Mouse (Mus musculus): ENCODE measurements at regions not wholly inside any gene's neighbourhood (a gene's known extent, or its start where the extent isn't known, plus 50 kb on each side); places are given as distances from the start of the nearest gene placed in this dataset.
A peak's percentile ranks its signal among the peaks of the same experiment; 100 is the strongest.

DNA sequence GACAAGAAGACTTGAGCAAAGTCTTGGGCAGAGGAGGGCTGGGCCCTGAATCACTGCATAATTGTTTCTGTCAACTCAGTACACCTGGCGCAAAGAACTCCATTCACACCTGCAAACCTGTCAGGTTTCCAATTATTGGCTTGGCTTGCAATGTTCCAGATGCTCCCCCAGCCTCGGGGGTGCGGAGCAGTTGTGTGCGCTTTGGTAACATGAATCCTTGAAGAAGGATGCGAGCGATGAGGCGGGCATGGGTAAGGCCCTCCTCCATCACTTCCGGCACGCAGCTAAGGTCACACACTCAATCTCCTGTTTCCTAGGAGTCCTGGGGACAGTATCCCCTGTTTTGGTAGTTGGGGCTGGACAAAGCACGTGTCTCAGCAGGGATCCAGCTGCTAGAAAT, 81.6 kb upstream of the Pcdh8 start:
- no peak for DNase-seq

DNA sequence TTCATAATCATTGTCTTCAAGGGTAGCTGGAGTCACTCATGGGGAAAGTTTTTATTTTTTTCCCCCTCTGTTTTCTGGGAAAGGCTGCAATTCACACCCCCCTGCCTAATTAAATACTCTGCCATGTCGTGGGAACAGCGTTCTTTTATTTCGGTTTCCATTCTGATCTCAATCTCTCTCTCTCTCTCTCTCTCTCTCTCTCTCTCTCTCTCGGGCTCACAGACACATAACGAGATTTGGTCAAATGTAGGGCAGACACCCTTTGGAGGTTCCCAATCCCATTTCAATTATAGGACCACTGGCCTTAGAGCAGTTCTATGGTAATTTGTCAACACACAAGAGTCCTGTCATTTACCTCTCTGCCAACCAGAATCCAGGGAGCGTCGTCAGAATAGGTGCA, 80.7 kb upstream of the Pcdh8 start:
- DNase-seq, result no peak

DNA sequence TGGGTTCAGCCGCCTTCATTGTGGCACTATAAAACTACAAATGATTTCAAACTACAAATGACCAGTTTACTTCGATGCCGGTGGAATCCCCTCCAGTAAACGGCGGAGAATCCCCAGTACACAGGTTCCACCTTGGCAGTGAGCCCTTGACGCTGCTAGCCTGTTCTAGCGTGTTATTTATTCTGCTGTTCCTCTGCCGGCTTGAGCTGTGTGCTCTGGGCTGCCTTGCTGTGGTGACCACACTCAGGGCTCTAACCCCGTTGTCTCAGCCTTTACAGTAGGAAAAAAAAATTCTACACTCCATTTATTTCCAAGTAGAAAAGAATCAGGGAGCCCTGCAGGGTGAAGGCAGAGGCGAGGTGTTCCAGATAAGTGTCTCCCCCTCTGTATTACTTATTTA, 80.1 kb upstream of the Pcdh8 start:
- no peak for DNase-seq

DNA sequence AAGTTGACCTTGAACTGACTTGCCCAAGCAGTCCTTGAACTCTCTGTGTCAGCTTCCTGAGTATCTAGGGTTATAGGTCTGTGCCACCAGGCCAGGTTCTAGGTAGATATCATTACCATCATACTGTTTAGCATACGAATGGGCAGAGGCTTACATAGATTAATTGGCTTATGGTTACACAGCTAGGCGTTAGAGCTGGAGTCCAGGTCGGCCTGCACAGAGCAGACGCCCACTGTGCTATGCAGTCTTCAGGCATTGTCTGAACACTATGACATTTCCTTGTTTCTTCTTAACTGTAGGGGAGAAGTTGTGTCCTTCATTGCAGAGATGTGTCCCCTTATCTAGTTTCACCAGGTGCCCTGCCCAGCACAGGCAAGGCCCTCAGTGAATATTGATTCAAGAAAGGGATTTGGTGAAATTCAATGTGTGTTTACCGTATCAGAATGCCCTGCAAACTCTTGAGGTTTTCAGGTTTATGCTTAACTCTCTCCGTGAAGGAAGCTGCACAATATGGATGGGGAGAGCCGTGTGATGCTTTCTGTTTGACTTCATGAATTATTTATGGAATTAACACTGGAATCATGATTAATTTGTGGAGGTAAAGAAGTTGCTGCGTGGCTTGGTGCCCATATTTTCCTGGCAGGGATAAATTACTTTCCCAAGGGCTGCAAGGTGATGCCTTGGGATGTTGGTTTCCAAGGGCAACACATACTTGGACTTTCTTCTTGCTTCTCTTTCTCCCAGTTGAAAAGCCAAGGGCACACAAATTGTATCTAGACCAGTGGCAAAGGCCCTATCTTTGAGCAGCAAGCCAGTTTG, 78.7 kb upstream of the Pcdh8 start:
- DNase-seq, result no peak

DNA sequence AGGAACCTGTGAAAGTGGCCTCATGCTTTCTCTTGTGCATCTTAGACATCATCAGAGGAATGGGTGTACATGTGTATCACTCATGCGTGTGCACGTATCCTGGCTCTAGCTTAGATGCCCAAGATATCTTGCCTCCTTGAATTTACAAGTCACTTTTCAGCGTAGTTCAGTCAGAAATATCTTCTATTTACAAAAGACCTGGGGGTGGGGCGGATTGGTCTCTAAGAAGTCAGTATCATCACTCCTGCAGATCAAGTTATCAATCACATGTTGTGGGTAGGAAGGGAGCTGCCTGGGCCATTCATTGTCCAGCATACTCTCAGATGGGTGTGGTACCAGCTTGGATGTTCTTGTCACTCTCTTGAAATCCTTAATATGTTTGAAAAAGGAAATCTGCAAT, 77.0 kb upstream of the Pcdh8 start:
- no peak for DNase-seq

DNA sequence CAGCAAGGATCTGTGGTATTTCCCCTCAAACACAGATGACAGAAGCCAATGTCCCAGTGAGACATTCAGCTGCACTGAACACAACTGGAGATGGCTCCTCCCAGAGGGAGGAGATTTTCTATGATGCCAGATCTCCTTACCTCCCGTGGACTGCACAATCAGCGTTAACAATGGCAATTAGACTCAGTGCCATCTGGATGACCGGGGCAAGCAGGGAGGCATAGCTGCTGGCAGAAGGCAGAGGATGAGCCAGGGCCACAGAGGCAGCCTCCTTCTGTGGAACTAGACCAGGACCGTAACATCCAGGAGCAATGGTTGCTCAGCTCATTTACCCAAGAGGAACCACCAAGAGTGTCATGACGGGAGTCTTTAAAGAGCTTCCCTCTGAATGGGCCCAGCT, 73.2 kb upstream of the Pcdh8 start:
- no peak for DNase-seq

DNA sequence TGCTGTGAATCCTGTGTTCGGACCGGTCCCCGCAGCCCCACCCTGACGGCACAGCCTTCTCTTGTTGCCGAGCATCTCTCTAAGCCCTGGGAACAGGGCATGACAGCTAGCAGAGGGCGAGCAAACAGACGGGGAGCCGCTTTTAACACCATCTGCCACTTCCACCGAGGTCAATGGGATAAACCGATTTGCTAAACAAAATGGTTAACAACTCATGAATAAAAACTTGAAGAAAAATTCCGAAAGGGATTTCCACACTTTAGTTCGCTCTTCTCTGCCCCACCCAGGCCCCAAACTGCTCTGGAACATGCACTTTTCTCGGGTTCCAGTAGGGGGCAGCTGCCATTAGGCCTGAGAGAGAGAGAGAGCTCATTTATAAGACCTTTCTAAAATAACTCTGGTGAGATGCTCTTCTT, 72.0 kb upstream of the Pcdh8 start:
- DNase-seq, result peak; percentile 3 to 6

DNA sequence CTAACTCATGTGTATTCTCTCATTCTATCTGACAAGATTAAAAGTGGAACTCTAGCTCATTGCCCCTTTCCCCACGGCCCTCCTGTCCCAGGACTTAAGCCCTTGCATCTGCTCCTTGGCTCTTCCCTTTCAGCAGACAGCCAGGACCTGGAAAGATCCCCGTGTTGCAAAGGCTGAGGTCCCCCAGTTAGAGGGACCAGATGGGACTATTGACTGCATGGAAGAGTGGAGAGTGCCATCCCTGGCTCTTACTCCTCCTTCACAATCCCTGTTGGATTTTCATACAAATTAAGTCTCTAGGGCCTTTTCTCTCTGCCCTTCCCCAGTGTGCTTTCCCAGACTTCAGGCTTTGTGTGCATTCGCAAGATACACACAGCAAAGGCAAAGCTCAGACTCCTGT, 71.6 kb upstream of the Pcdh8 start:
- no peak for DNase-seq

DNA sequence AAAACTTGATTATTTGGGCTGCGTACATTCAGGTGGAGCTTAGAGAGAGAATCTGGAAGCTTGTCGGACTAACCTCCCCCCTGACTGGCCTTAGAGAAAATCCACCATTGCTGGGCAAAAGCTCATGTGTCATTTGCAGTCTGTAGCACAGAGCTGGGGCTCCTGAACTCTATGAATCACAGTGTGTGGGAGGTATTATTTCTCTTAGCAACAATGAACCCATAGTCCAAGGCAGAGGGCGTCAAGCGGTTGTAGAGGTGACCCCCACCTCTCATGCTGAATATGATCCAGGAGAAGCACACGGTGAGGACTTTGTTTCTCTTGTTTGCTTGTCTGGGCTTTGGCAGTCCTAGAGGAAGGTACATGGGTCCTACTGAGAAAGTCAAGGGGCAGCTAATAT, 66.0 kb upstream of the Pcdh8 start:
- DNase-seq, result no peak

DNA sequence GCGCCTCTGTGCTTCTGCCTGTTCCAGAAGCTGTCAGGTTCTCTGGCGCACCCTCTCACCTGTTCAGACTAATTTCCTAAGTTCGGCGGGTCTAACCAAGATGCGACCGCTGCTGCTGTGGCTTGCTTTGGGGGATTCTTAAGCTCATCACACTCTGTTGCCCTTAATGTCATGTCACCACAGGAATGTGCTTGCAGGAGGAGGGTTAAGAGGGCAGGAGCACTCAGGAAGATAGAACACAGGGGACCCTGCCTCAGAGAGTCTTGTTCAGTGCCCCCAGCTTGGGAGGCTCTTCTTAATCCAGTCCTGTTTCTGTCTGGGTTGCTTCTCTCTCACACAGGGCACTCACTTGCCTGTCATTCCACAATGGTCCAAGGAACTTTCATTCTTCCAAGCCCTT, 65.1 kb upstream of the Pcdh8 start:
- no peak for DNase-seq

DNA sequence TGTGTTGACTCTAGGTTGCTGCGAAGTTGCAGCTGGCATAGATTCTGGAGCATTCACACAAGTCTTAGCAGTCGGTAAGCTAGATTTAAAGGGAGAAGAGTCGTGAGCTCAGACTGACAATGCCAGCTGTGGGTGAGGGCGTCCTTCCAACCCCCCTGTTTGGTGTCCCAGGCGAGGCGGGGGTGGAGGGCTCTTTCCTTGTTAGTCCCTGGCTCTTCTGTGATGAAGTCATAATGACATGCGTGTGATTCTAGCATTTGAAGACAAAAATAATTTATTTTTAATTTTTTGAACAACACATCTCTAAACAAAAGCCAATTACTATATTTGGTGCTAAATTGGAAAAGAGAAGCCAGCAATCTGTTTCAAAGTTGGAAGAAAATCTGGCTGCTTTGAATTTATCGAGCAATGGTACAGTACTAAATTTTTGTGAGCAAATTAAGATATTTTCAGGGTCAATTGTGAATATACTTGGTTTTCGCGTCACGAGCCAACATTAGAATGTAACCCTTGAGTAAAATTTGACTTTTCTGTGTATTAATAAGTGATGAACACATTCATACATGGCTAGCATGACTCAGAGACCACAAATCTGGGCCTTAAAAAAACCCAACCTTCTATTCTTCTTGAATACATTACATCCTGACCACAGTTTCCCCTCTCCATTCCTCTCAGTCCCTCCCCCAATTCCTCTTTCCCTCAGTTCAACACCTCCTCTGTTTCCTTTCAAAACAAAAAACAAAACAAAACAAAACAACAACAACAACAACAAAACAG, 53.7 kb upstream of the Pcdh8 start:
- no peak for DNase-seq

DNA sequence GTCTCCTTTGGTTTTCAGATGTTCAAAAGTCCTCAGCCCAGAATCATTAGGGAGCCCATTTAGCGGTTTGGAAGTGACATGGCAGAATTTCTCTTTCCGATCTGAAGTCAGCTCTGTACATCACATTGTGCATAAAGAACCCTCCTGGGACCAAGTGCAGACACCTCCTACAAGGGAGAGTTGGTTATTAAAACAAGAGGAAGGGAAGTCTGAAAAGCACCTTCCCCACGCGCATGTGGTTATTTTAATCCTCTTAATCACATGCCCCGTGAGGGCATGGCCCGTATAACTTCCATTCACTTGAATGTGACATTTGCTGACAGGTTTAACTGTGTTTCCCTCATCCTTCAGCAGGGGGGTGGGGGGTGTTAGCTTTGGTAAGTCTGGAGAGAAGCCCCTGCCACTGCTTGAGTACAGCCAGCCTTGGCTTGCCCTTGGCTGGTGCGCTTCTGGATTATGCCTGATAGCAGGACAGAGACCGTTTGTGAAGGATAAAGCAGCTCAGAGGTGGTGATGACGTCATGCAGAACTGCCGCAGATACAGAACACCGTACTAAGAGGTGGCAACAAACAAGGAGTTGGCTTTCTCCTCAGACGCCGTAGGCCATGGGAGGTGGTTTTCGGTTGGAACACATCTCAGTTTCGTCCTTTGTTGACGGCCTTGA, 51.5 kb upstream of the Pcdh8 start:
- peak in 1 of 2 experiments; percentile 5 for DNase-seq

DNA sequence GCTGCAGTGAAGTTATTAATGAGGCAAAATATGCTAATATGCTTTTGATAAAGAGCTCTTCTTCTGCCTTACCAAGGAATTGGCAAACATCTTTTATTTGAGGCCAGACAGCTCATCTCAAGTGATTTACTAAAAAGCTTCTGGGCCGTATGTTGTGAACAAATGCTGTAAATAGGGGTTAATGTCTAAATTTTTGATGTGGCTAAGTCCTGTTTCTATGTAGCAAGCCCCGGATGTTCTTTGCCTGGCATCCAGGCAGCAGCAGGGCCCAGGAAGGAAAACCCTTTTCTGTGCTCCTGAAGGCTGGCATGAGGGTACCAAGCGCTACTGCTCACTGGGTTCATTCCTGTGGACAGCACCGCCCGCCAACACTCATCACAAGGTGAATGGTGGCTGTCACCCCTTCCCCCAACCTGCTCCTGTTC, 50.9 kb upstream of the Pcdh8 start:
- DNase-seq, result no peak

DNA sequence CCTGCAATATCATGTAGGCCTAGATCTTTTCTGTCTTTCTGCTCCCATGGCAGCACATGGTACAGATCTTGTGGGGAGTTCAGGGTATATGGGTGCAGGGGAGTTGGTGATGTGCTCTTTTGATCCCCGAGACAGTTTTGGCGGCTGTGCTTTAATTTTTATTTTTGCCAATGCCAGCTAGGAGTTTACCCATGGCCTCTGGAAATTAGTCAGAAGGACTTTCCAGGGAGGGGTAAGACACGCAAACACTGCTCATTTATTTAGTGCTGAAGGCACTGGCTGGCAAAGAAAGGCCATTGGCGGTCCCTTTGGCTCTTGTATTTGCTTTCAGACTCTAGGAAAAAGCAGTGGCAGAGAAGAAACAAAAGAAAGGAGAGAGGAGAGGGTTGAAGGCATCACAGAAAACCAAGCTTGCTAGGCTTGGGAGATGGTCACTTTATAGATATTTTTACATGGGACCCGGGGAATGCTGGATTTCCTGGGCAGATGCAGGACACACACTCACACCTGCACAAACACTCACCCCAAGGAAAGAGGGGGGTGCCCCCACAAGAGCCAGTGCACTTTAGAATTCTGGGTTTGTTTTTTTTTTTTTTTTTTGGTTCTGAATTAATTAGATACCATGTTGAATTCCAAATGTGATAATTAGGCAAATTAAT, 50.4 kb upstream of the Pcdh8 start:
- DNase-seq, result no peak

Measured in adrenal gland, postnatal 36 days (tissue).